Comparison of ENCODE assay signal across 21 mouse cellular contexts in the genomic region with DNA sequence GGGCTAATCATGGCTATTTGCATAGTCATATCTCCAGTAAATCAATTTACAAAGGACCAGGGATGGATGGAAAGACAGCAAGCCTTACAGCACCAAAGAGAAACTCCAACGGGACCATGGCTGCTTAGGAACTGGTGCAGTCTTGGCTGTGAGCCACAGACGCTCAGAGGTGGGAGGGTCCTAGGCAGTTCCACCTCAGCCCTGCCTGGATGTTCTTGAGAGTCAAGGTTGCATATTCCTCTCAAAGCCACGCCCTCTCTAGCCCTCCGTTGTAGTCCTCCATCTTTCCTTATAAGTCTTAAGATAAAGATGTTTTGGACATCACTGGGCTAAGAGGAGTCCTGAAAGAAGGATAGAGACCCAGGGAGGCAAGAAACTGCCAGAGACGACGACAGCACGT. TPM values are rescaled to one million over a fixed set of nuclear protein-coding genes. Genes with fewer than 3 reads are reported as not detected.
"Had no signal": no experiment of that assay in that cellular context is flagged by ENCODE, and none has a peak within 500 bp of the region (broad histone marks: within the 10 kb centered on the region; RNA-seq: fewer than 3 reads in every experiment).

No protein-coding gene starts in this region.

- H3K9ac ChIP-seq: lung, embryonic 14.5 days; midbrain, embryonic 12.5 days; neural tube, embryonic 12.5 days; neural tube, embryonic 15.5 days had no signal

- ATAC-seq: midbrain, embryonic 16.5 days had no signal

- H3K27me3 ChIP-seq: neural tube, embryonic 12.5 days had no signal

- H3K36me3 ChIP-seq: midbrain, embryonic 10.5 days; midbrain, embryonic 12.5 days; neural tube, embryonic 12.5 days; neural tube, embryonic 15.5 days had no signal

- DNase-seq: lung, adult 18-20 months; lung, embryonic 14.5 days; lung, postnatal 10 days; lung, postnatal 4 days; midbrain, embryonic 14.5 days; retina, postnatal 1 day; right cerebral cortex, adult 18-20 months; right cerebral cortex, postnatal 25 days; right cerebral cortex, postnatal 4 days; spleen, adult 18-20 months; thymus, adult 18-20 months; thymus, postnatal 14 days; thymus, postnatal 36 days had no signal

- H3K4me2 ChIP-seq: lung, embryonic 14.5 days; midbrain, embryonic 12.5 days; neural tube, embryonic 12.5 days; neural tube, embryonic 15.5 days had no signal

- H3K9me3 ChIP-seq: midbrain, embryonic 10.5 days; midbrain, embryonic 12.5 days; neural tube, embryonic 12.5 days; neural tube, embryonic 15.5 days had no signal

- H3K4me3 ChIP-seq: midbrain, embryonic 10.5 days; midbrain, embryonic 12.5 days; myocyte; neural tube, embryonic 12.5 days; neural tube, embryonic 15.5 days had no signal

- H3K27ac ChIP-seq: midbrain, embryonic 10.5 days; midbrain, embryonic 12.5 days; neural tube, embryonic 12.5 days; neural tube, embryonic 15.5 days had no signal

RNA-seq across cellular contexts. Expression of a gene that starts 5.8 kb away (rescaled TPM):
- total RNA-seq: megakaryocyte, adult 5-6 weeks; megakaryocyte-erythroid progenitor cell, adult 5-6 weeks had no signal
- polyA plus RNA-seq: midbrain, embryonic 14.5 days; myocyte had no signal

RNA-seq across cellular contexts. Expression of a gene that starts 7.2 kb away (rescaled TPM):
- total RNA-seq: megakaryocyte, adult 5-6 weeks; megakaryocyte-erythroid progenitor cell, adult 5-6 weeks had no signal

RNA-seq across cellular contexts. Expression of a gene that starts 28.5 kb away (rescaled TPM):
- total RNA-seq: megakaryocyte, adult 5-6 weeks; megakaryocyte-erythroid progenitor cell, adult 5-6 weeks had no signal
- polyA plus RNA-seq: lung, embryonic 14.5 days; midbrain, embryonic 10.5 days; midbrain, embryonic 12.5 days; midbrain, embryonic 14.5 days; midbrain, embryonic 16.5 days; myocyte; neural tube, embryonic 12.5 days; neural tube, embryonic 15.5 days had no signal
